Mouse (Mus musculus): ENCODE results near the gene 2300009A05Rik.

DNA sequence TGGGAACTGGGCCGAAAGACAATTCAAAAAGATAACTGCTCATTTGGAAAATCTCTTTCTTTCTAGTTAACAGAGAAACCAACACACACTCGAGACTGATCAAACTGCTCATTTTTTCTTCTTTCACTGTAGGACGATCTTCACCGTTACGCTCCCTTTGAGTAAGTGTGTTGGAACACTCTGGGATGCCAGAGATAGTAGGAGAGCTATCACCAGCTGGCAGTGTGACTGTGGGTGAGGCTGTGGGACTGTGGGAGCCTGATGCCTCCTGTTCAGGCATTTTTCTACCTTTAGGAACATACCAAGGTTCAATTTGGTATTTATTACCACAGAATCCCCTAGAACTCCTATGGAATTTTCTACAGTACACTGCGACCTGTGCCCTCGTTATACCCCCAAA, 3.4 kb downstream of the 2300009A05Rik start:
- TF ChIP-seq CTCF (IDR thresholded peaks at IDR 0.05; ENCODE audit: control insufficient read depth, insufficient read depth, insufficient read length) (no peak), USF1 (IDR thresholded peaks at IDR 0.05; ENCODE audit: low read depth) (no peak), MYOD1 (IDR thresholded peaks at IDR 0.05; ENCODE audit: control insufficient read depth, insufficient read length, low read depth) (no peak), CEBPB (IDR thresholded peaks at IDR 0.05; ENCODE audit: low read depth) (no peak), MYOG (IDR thresholded peaks at IDR 0.05; ENCODE audit: control insufficient read depth, extremely low read depth, insufficient read length) (no peak), MAX (IDR thresholded peaks at IDR 0.05) (no peak), FOSL1 (IDR thresholded peaks at IDR 0.05; ENCODE audit: insufficient read depth, low read length, poor library complexity, severe bottlenecking) (no peak)
